Mouse (Mus musculus) embryonic facial prominence, embryonic 14.5 days (tissue): ENCODE data around the gene Manba. TPM values are rescaled to one million over a fixed set of nuclear protein-coding genes. Genes with fewer than 3 reads are reported as not detected.

Experiments used
- ATAC-seq: fragments of 200-750 bp; cut with Nextera tagmentation; 2 replicates; pipeline ENCODE4 v1.8.0; 2017; ENCODE audit warnings: low read depth, moderate number of reproducible peaks, moderate TSS enrichment
- DNase-seq: peaks from one replicate; pipeline ENCODE4 v3.0.0-alpha.2; 2015; ENCODE audit warnings: low spot score
- H3K27ac ChIP-seq: fragments of 300-500 bp; sonication (generic); replicated peaks from 2 replicates; pipeline ENCODE4 v1.5.1; 2014; ENCODE audit warnings: low read depth, mild to moderate bottlenecking, low read length, moderate library complexity
- H3K27me3 ChIP-seq: fragments of 300-500 bp; sonication (generic); replicated peaks from 2 replicates; pipeline ENCODE4 v1.6.1; 2014; ENCODE audit warnings: low read length; ENCODE audit not compliant: control insufficient read depth, insufficient read depth
- H3K36me3 ChIP-seq: fragments of 300-500 bp; sonication (generic); 2 replicates; pipeline ENCODE4 v1.6.1; 2014; ENCODE audit warnings: low read length, mixed read lengths; ENCODE audit not compliant: control insufficient read depth, insufficient read depth
- H3K4me1 ChIP-seq: fragments of 300-500 bp; sonication (generic); 2 replicates; pipeline ENCODE4 v1.6.1; 2014; ENCODE audit warnings: antibody characterized with exemption, low read length; ENCODE audit not compliant: control insufficient read depth, insufficient read depth
- H3K4me2 ChIP-seq: fragments of 300-500 bp; sonication (generic); 2 replicates; pipeline ENCODE4 v1.6.1; 2014; ENCODE audit warnings: low read depth, mild to moderate bottlenecking, low read length, moderate library complexity, mixed read lengths
- H3K4me3 ChIP-seq: fragments of 300-500 bp; sonication (generic); 2 replicates; pipeline ENCODE4 v1.5.1; 2014; ENCODE audit warnings: low read depth, mild to moderate bottlenecking, low read length
- H3K9ac ChIP-seq: fragments of 300-500 bp; sonication (generic); 2 replicates; pipeline ENCODE4 v1.6.1; 2014; ENCODE audit warnings: low read depth, mild to moderate bottlenecking, low read length, moderate library complexity, mixed read lengths
- H3K9me3 ChIP-seq: fragments of 300-500 bp; sonication (generic); 2 replicates; pipeline ENCODE4 v1.6.1; 2016; ENCODE audit warnings: low read length; ENCODE audit not compliant: control insufficient read depth
- WGBS: fragments of 180-500 bp; shearing (Covaris S2); extraction: QIAGEN DNeasy Blood & Tissue Kit; methylation state at CpG from one replicate; pipeline ENCODE4 v1.1.7; 2014; 5-methylcytosine and 5-hydroxymethylcytosine counted together
- polyA plus RNA-seq: library from polyadenylated mRNA; unstranded; fragments of >200 nt; fragmentation: Nextera tagmentation; extraction: Ambion mirVana; gene quantifications from 2 replicates; pipeline ENCODE4 v1.2.1, GENCODE M21; 2014

Manba gene
- 7.9 and 8.1 TPM in 2 replicates for polyA plus RNA-seq

DNA sequence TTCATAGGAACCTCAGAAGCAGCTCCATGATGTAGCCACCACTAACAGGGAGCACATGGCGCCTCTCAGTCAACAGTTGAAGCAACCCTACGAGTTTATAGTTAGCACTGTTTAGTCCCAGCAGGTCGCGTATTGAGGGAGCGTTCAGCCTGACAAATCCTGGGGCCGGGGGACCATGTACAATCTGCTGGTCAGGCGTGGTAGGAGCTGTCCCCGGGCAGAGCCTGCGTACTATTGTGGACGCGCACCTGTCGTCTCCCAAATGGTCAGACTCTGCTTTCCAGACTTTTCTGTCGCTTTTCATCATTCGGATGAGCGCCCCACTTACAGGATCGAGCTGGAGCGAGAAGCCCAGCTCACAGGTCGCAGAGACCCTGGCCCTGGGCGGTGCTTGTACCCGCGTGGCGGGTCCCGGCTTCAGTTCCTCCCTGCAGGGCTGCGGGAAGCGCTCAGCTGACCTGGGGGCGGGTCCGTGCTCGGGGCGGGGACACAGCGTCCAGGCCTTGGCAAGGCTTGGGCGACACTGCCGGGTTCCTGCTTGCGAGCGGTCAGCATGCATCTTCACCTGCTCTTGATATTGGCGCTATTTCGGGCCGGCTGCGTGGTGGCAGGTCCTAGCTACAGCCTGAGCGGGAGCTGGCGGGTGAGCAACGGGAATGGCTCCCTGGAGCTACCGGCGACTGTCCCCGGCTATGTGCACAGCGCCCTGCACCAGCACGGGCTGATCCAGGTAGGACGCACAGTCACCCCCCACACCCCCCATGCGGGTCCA is at the start of gene Manba:
Gene Manba (plus strand): TSS at position 484 of the 772 bp plus-strand sequence.
- no peak within 1 kb of the TSS for H3K27ac ChIP-seq
- H3K9ac ChIP-seq: peak within 1 kb of the TSS; percentile 62
- no peaks in the 10 kb centered on the region for H3K36me3 ChIP-seq
- peak within 1 kb of the TSS; percentile 57 for H3K4me3 ChIP-seq
- no peaks in the 10 kb centered on the region; the same call in 1 of the 2 replicates for H3K4me1 ChIP-seq
- DNase-seq (peak; percentile 67), ATAC-seq (peak; percentile 96)
- H3K9me3 ChIP-seq: no peaks in the 10 kb centered on the region
- H3K4me2 ChIP-seq: peak within 1 kb of the TSS; percentile 97
- WGBS: 2% methylated on average over 39 of the region's 48 CpGs
- H3K27me3 ChIP-seq: no peaks in the 10 kb centered on the region

GRCm38 (mm10) chr3:135436901-135437616 is 48.4 kb upstream of the Manba start:
- WGBS: 36% methylated on average over 14 of the region's 14 CpGs
- Histone ChIP-seq H3K4me2 (peak overlapping the region; percentile 70), H3K27ac (peak overlapping the region; percentile 80), H3K4me1 (peaks cover 13% of the 10 kb centered on the region; the same call in 1 of the 2 replicates), H3K9ac (peak overlapping the region; percentile 68), H3K36me3 (peaks cover 20% of the 10 kb centered on the region), H3K9me3 (no peaks in the 10 kb centered on the region), H3K4me3 (peak overlapping the region; percentile 73), H3K27me3 (no peaks in the 10 kb centered on the region)
- ATAC-seq: no peak
- no peak for DNase-seq

- Histone ChIP-seq H3K27ac (peak within 1 kb of the TSS; percentile 100), H3K9ac (peak within 1 kb of the TSS; percentile 99), H3K4me2 (peak within 1 kb of the TSS; percentile 96), H3K4me3 (peak within 1 kb of the TSS; percentile 73), H3K36me3 (peaks cover 22% of the 10 kb centered on the region), H3K4me1 (peaks cover 15% of the 10 kb centered on the region; the same call in 1 of the 2 replicates), H3K27me3 (no peaks in the 10 kb centered on the region), H3K9me3 (no peaks in the 10 kb centered on the region)
- WGBS: 1% methylated on average over 31 of the region's 56 CpGs
- DNase-seq (peak; percentile 100), ATAC-seq (peak; percentile 95)
These were observed 47.5 kb upstream of the Manba start, which contains the start of gene Ube2d3 for GRCm38 (mm10) chr3:135437758-135438495. TSS of gene Ube2d3 (plus strand) at chr3:135438149.

DNA sequence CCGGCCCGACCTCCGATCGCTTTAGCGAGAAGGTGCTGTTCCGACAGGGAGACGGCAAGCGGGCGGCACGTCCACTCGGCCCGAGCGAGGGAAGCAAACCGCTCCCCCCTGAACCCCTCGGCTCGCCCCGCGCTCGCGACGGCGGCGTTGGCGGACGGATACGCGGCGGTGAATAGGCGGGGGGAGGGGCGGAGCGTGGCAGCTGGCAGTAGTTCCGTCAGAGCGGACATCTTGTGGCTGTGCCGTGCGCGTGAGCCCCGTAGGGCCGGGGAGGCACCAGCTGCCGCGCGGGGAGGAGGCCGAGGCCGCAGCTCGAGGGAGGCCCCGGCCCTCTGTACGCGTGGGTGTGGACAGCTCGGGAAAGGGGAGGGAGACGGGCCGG is 46.9 kb upstream of the Manba start:
- peaks cover 18% of the 10 kb centered on the region for H3K4me1 ChIP-seq
- 0% methylated on average over 14 of the region's 50 CpGs for WGBS
- H3K27me3 ChIP-seq: no peaks in the 10 kb centered on the region
- H3K4me2 ChIP-seq: peak overlapping the region; percentile 96; the same call in 1 of the 2 replicates
- peak overlapping the region; percentile 73 for H3K4me3 ChIP-seq
- H3K9ac ChIP-seq: peak overlapping the region; percentile 99
- no peaks in the 10 kb centered on the region for H3K9me3 ChIP-seq
- peaks cover 28% of the 10 kb centered on the region for H3K36me3 ChIP-seq
- ATAC-seq (peak; percentile 80), DNase-seq (peak; percentile 94)
- H3K27ac ChIP-seq: peak overlapping the region; percentile 100

DNA sequence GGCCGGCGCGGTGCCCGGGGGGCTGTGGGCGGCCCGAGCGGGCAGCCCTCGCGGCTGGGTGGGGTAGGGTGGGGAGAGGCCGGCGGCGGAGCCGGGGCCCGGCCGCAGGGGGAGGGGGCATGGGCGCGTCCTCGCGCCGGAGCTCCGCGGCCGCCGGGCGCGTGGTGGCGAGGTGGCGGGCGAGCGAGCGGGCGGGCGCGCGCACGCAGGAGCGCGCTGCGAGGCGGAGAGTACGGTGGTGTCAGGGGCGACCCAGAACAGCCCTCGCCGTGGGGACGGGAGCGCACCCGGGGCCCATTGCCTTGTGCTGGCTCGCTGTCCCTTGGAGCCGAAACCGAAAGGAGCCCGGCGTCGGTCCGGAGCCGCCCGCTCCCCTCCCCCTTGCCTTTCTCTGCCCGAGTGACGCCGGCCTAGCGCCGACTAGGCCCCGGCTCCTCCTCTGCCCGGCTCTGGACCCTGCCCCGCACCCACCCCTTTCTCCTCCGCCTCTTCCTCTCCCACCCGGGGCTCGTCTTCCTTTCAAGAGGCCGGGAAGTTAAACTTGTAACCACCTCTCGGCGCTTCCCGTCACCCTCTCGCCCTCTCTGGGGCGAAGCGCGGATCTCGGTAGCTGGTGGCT is 46.4 kb upstream of the Manba start:
- Histone ChIP-seq H3K9ac (peak overlapping the region; percentile 99), H3K4me1 (peaks cover 19% of the 10 kb centered on the region), H3K27ac (peak overlapping the region; percentile 100), H3K27me3 (no peaks in the 10 kb centered on the region), H3K4me2 (peak overlapping the region; percentile 96), H3K4me3 (peak overlapping the region; percentile 73), H3K9me3 (no peaks in the 10 kb centered on the region), H3K36me3 (peaks cover 28% of the 10 kb centered on the region)
- under 1% methylated on average over 26 of the region's 76 CpGs for WGBS
- peak; percentile 90 for DNase-seq
- peak; percentile 63 for ATAC-seq

DNA sequence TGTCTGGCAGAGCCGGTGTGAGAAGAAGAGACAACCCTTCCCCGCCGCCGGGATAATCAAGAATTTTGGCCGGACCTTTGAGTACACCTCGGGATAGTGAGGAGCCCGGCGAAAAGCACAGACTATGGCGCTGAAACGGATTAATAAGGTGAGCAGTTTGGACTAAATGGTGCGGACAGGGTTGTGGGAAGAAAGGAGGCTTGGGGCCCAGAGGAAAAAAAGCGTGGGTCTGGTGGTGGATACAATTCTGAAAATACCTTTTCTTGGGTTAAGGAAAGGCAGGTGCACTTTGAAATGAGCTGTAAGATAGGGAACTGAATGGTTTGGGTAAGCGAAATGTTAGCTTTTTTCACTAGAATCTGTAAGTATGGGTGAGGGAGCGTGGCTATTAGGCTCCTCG is 45.8 kb upstream of the Manba start:
- Histone ChIP-seq H3K4me1 (peaks cover 19% of the 10 kb centered on the region), H3K27me3 (no peaks in the 10 kb centered on the region), H3K9ac (peak overlapping the region; percentile 99), H3K4me3 (peak overlapping the region; percentile 73), H3K9me3 (no peaks in the 10 kb centered on the region), H3K36me3 (peaks cover 27% of the 10 kb centered on the region), H3K4me2 (peak overlapping the region; percentile 96), H3K27ac (peak overlapping the region; percentile 100)
- ATAC-seq: no peak
- DNase-seq: no peak
- 2% methylated on average over 15 of the region's 15 CpGs for WGBS

DNA sequence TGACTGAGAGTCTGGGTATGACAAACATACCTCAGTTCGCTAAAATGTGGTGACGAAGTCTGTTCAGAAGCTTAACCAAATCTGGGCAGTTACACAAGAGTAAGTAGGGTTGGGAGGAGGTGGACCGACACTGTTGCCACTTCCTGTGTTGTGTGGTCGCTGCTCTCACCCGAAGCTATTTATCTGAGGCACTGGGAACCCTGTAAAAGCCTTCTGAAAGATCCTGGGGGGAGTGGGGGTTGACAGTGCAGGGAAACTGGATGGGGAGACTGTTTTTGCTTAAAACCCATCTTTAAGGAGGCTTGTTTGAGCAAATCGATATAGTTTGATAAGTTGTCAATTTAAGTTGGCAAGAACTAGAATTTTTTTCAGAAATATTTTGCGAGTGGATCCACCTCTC is 45.2 kb upstream of the Manba start:
- peak overlapping the region; percentile 96 for H3K4me2 ChIP-seq
- no peaks in the 10 kb centered on the region for H3K27me3 ChIP-seq
- H3K9ac ChIP-seq: peak overlapping the region; percentile 99
- peak overlapping the region; percentile 73 for H3K4me3 ChIP-seq
- peaks cover 19% of the 10 kb centered on the region for H3K4me1 ChIP-seq
- DNase-seq (peak; percentile 49), ATAC-seq (no peak)
- WGBS: 13% methylated on average over 7 of the region's 7 CpGs
- H3K9me3 ChIP-seq: no peaks in the 10 kb centered on the region
- H3K36me3 ChIP-seq: peaks cover 31% of the 10 kb centered on the region
- H3K27ac ChIP-seq: peak overlapping the region; percentile 100; the same call in 1 of the 2 replicates

- 36% methylated on average over 10 of the region's 10 CpGs for WGBS
- H3K9me3 ChIP-seq: no peaks in the 10 kb centered on the region
- peak overlapping the region; percentile 99 for H3K9ac ChIP-seq
- peak overlapping the region; percentile 96 for H3K4me2 ChIP-seq
- DNase-seq: no peak
- H3K4me1 ChIP-seq: peaks cover 19% of the 10 kb centered on the region
- peaks cover 31% of the 10 kb centered on the region for H3K36me3 ChIP-seq
- no peak for ATAC-seq
- H3K27me3 ChIP-seq: no peaks in the 10 kb centered on the region
- peak overlapping the region; percentile 73 for H3K4me3 ChIP-seq
- peak overlapping the region; percentile 100; the same call in 1 of the 2 replicates for H3K27ac ChIP-seq
These were observed 44.8 kb upstream of the Manba start for GRCm38 (mm10) chr3:135440621-135441020.
